Mouse (Mus musculus): ENCODE results near the gene Col27a1. TPM values are rescaled to one million over a fixed set of nuclear protein-coding genes. Genes with fewer than 3 reads are reported as not detected.

Gene Col27a1
- polyA plus RNA-seq, 2 experiments: 34.1 to 134 TPM

DNA sequence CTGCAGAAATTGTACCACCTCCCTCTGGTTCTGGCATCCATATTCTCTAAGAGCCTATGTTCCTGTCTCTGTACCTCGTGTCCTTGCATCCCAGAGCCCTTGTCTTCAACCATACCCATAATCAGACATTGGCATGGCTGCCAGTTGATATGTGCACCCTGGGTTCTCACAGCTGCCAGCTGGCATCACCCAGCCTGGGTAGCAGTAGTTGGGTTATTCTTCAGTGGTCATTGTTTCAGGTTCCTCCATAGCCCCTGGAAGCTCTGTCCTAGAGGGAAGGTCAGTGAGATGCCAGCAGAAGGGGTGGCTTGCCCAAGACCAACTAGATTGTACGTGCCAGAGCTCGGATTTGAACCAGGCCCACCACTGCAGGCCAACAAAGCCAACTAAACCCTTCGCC is 77.9 kb downstream of the Col27a1 start:
- ATAC-seq (ENCODE audit: low FRiP score, low read depth) (no peak), DNase-seq (ENCODE audit: low spot score) (no peak)
- H3K36me3 ChIP-seq (ENCODE audit: control insufficient read depth, insufficient read depth, low read length): peaks cover 76% of the 10 kb centered on the region
- peak overlapping the region; percentile 80; the same call in 1 of the 2 replicates for H3K27ac ChIP-seq (replicated peaks; ENCODE audit: low read depth, low read length)
- H3K9ac ChIP-seq (ENCODE audit: low read depth, low read length, severe bottlenecking): no peak overlapping the region
- no peak for TF ChIP-seq POLR2A (IDR thresholded peaks at IDR 0.05; ENCODE audit: borderline replicate concordance, extremely low read depth, insufficient read depth, insufficient read length)
- no peak overlapping the region for H3K4me2 ChIP-seq (replicated peaks; ENCODE audit: low read depth, low read length, severe bottlenecking)
- no peaks in the 10 kb centered on the region for H3K27me3 ChIP-seq (ENCODE audit: control insufficient read depth, insufficient read depth, low read length)
- no peak overlapping the region for H3K4me3 ChIP-seq (replicated peaks; ENCODE audit: low read length)
- peaks cover 22% of the 10 kb centered on the region for H3K4me1 ChIP-seq (ENCODE audit: control insufficient read depth, insufficient read depth, low read length)
- WGBS: 87% methylated on average over 4 of the region's 4 CpGs
- no peaks in the 10 kb centered on the region for H3K9me3 ChIP-seq (ENCODE audit: control insufficient read depth, low read length)

DNA sequence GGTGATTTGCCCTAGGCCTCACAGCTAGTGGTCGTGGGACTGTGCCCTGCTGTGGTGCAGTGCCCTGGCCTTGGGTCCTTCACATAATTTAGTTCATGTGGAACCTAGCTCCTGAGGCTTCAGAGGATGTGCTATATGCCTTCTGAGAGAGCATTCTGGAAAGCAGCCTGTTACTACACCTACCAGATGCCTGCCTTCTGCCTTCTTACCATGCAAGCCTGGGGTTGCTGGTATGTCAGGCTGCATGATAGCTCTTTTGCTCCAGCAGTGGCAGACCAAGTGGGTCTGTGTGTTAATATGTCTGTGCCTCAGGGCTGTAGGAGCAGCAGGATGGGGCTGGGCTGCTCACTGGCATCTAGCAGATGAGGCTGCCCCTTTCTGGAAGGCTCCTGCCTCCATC is 81.8 kb downstream of the Col27a1 start:
- H3K4me1 ChIP-seq (ENCODE audit: control insufficient read depth, insufficient read depth, low read length): peaks cover 12% of the 10 kb centered on the region
- ATAC-seq (ENCODE audit: low FRiP score, low read depth): no peak
- H3K27me3 ChIP-seq (ENCODE audit: control insufficient read depth, insufficient read depth, low read length): no peaks in the 10 kb centered on the region
- H3K9ac ChIP-seq (ENCODE audit: low read depth, low read length, severe bottlenecking): no peak overlapping the region
- TF ChIP-seq POLR2A (IDR thresholded peaks at IDR 0.05; ENCODE audit: borderline replicate concordance, extremely low read depth, insufficient read depth, insufficient read length): no peak
- no peaks in the 10 kb centered on the region for H3K9me3 ChIP-seq (ENCODE audit: control insufficient read depth, low read length)
- 71% methylated on average over 1 of the region's 1 CpGs for WGBS
- no peak for DNase-seq (ENCODE audit: low spot score)
- peaks cover 85% of the 10 kb centered on the region for H3K36me3 ChIP-seq (ENCODE audit: control insufficient read depth, insufficient read depth, low read length)
- no peak overlapping the region for H3K4me2 ChIP-seq (replicated peaks; ENCODE audit: low read depth, low read length, severe bottlenecking)
- no peak overlapping the region for H3K4me3 ChIP-seq (replicated peaks; ENCODE audit: low read length)
- no peak overlapping the region; the same call in 1 of the 2 replicates for H3K27ac ChIP-seq (replicated peaks; ENCODE audit: low read depth, low read length)

DNA sequence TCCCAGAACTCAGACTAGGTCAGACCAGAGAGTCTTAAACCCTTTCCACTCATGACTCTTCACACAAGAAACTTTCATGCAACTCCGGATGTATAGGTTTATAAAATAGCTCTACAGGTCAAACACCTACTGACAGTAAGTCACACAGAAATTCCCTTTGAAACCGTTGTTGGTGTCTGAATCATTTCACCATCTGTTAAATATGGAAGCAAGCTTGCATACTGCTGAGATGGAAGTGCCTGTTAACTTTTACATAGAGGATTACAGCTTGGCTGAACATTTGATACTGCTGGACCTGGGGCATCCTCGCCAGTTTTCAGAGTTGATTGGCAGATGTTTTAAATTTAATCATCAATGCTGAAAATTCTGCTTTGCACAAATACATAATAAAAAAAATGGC is 82.5 kb downstream of the Col27a1 start:
- Histone ChIP-seq H3K9me3 (ENCODE audit: control insufficient read depth, low read length) (no peaks in the 10 kb centered on the region), H3K27me3 (ENCODE audit: control insufficient read depth, insufficient read depth, low read length) (no peaks in the 10 kb centered on the region), H3K4me3 (replicated peaks; ENCODE audit: low read length) (no peak overlapping the region), H3K4me2 (replicated peaks; ENCODE audit: low read depth, low read length, severe bottlenecking) (no peak overlapping the region), H3K27ac (replicated peaks; ENCODE audit: low read depth, low read length) (no peak overlapping the region), H3K4me1 (ENCODE audit: control insufficient read depth, insufficient read depth, low read length) (peaks cover 8% of the 10 kb centered on the region), H3K9ac (ENCODE audit: low read depth, low read length, severe bottlenecking) (no peak overlapping the region), H3K36me3 (ENCODE audit: control insufficient read depth, insufficient read depth, low read length) (peaks cover 91% of the 10 kb centered on the region)
- ATAC-seq (ENCODE audit: low FRiP score, low read depth) (no peak), DNase-seq (ENCODE audit: low spot score) (no peak)
- 46% methylated on average over 3 of the region's 3 CpGs for WGBS
- no peak for TF ChIP-seq POLR2A (IDR thresholded peaks at IDR 0.05; ENCODE audit: borderline replicate concordance, extremely low read depth, insufficient read depth, insufficient read length)

DNA sequence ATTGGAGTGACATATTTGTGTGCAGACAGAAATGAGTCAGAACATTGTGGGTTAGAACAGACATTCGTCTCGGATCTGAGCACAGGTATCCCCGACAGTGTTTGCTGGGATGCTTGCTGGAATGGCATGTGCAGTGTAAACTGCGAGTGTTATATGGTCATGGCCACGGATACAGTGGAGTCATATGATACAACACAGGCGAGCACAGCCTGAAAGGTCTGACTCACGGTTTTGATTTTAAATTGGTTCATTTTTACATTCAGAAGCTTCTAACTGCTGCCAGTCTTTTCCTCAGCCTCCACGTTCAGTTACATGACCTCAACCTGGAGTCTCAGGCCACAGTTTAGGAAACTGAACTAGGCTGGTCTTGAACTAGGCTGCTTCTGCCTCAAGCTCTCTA is 83.1 kb downstream of the Col27a1 start:
- Histone ChIP-seq H3K9me3 (ENCODE audit: control insufficient read depth, low read length) (no peaks in the 10 kb centered on the region), H3K27ac (replicated peaks; ENCODE audit: low read depth, low read length) (no peak overlapping the region), H3K36me3 (ENCODE audit: control insufficient read depth, insufficient read depth, low read length) (peaks cover 91% of the 10 kb centered on the region), H3K27me3 (ENCODE audit: control insufficient read depth, insufficient read depth, low read length) (no peaks in the 10 kb centered on the region), H3K4me1 (ENCODE audit: control insufficient read depth, insufficient read depth, low read length) (0 out of 2 replicates have a peak, but pooled peaks cover 3% of the 10 kb centered on the region), H3K4me3 (replicated peaks; ENCODE audit: low read length) (no peak overlapping the region), H3K9ac (ENCODE audit: low read depth, low read length, severe bottlenecking) (no peak overlapping the region), H3K4me2 (replicated peaks; ENCODE audit: low read depth, low read length, severe bottlenecking) (no peak overlapping the region)
- ATAC-seq (ENCODE audit: low FRiP score, low read depth) (no peak), DNase-seq (ENCODE audit: low spot score) (no peak)
- no peak for TF ChIP-seq POLR2A (IDR thresholded peaks at IDR 0.05; ENCODE audit: borderline replicate concordance, extremely low read depth, insufficient read depth, insufficient read length)
- 77% methylated on average over 8 of the region's 8 CpGs for WGBS

DNA sequence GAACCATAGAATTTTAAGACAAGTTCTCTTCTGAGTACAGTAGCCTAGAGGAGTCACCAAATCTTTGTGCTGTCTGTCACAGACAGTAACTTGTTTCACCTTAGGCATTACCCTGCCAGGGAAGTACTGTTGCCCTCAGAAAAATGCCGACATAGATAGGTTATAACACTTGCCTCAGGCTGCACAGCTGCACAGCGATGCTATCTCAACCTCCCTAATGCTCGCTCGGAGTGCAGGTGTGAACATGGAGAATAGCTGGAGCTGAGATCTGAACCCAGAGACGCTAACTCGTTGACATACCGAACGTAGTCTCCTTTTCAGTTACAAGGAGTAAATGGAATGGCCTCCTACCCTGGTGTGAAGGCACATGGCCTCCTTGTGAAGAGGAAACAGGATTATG is 84.4 kb downstream of the Col27a1 start:
- Histone ChIP-seq H3K9me3 (ENCODE audit: control insufficient read depth, low read length) (no peaks in the 10 kb centered on the region), H3K27me3 (ENCODE audit: control insufficient read depth, insufficient read depth, low read length) (no peaks in the 10 kb centered on the region), H3K27ac (replicated peaks; ENCODE audit: low read depth, low read length) (no peak overlapping the region), H3K9ac (ENCODE audit: low read depth, low read length, severe bottlenecking) (no peak overlapping the region), H3K4me2 (replicated peaks; ENCODE audit: low read depth, low read length, severe bottlenecking) (no peak overlapping the region), H3K4me3 (replicated peaks; ENCODE audit: low read length) (no peak overlapping the region), H3K4me1 (ENCODE audit: control insufficient read depth, insufficient read depth, low read length) (no peaks in the 10 kb centered on the region), H3K36me3 (ENCODE audit: control insufficient read depth, insufficient read depth, low read length) (peaks cover 91% of the 10 kb centered on the region)
- WGBS: 81% methylated on average over 8 of the region's 8 CpGs
- DNase-seq (ENCODE audit: low spot score) (no peak), ATAC-seq (ENCODE audit: low FRiP score, low read depth) (no peak)
- no peak for TF ChIP-seq POLR2A (IDR thresholded peaks at IDR 0.05; ENCODE audit: borderline replicate concordance, extremely low read depth, insufficient read depth, insufficient read length)

DNA sequence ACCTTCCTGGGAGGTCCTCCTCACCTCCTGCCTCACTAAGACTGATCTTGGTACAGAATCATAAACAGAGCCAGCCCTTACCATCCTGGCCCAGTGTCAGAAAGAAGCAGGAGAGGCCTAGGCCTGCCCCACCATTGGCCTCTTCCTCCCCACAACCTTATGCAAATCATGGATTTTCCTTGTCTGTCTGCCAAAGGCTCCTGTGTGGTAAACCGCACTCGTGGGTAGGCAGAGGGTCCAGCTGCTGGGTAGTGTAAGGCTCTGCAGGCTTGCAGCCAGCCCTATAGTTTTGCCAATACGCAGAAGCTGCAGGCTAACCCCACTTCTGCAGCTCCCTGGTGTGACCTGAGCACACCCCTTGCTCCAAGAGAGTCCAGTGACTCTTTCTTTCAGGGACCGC is 88.8 kb downstream of the Col27a1 start:
- Histone ChIP-seq H3K9me3 (ENCODE audit: control insufficient read depth, low read length) (no peaks in the 10 kb centered on the region), H3K9ac (ENCODE audit: low read depth, low read length, severe bottlenecking) (no peak overlapping the region), H3K36me3 (ENCODE audit: control insufficient read depth, insufficient read depth, low read length) (peaks cover 73% of the 10 kb centered on the region), H3K4me2 (replicated peaks; ENCODE audit: low read depth, low read length, severe bottlenecking) (no peak overlapping the region), H3K4me1 (ENCODE audit: control insufficient read depth, insufficient read depth, low read length) (no peaks in the 10 kb centered on the region), H3K27ac (replicated peaks; ENCODE audit: low read depth, low read length) (no peak overlapping the region), H3K4me3 (replicated peaks; ENCODE audit: low read length) (no peak overlapping the region), H3K27me3 (ENCODE audit: control insufficient read depth, insufficient read depth, low read length) (no peaks in the 10 kb centered on the region)
- WGBS: 59% methylated on average over 4 of the region's 4 CpGs
- TF ChIP-seq POLR2A (IDR thresholded peaks at IDR 0.05; ENCODE audit: borderline replicate concordance, extremely low read depth, insufficient read depth, insufficient read length): no peak
- ATAC-seq (ENCODE audit: low FRiP score, low read depth): no peak
- DNase-seq (ENCODE audit: low spot score): peak; percentile 20
